Mouse (Mus musculus): ENCODE measurements around the gene H2al1e. TPM values are rescaled to one million over a fixed set of nuclear protein-coding genes. Genes with fewer than 3 reads are reported as not detected.
"Not testable (repeated sequence)": the region's sequence is repeated elsewhere in the genome, so short reads cannot be mapped to it uniquely, and the experiment has no call there.

Gene H2al1e
- polyA plus RNA-seq, 1 experiment from 2014 or later, result not detected

DNA sequence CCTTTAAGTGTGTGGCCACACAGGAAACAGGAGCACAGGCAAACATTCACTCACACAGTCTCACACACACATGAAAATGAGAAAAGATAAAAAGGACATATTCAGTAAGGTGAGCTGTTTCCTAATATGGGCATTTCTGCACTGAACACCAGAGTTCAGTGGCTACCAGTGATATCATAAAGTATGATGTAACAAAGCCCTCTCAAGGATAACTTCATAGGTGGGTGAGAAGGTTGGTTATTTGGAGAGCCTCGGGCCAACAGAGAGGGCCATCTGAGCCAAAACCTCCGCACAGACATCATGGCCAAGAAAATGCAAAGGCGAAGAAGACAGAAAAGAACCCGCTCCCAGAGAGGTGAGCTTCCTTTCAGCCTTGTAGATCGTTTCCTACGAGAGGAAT is 3.1 kb downstream of the H2al1e start, which contains the start of gene H2al1f:
Gene H2al1f (plus strand): TSS at position 301 of the 400 bp plus-strand sequence.
- not testable (repeated sequence) for H3K27ac ChIP-seq; H3K4me2 ChIP-seq; H3K4me1 ChIP-seq (replicated peaks); H3K9ac ChIP-seq; ATAC-seq (ENCODE audit: low FRiP score); H3K36me3 ChIP-seq; H3K27me3 ChIP-seq; H3K9me3 ChIP-seq; H3K4me3 ChIP-seq
- WGBS, result no CpG with 5 or more reads among the region's 6 CpGs

DNA sequence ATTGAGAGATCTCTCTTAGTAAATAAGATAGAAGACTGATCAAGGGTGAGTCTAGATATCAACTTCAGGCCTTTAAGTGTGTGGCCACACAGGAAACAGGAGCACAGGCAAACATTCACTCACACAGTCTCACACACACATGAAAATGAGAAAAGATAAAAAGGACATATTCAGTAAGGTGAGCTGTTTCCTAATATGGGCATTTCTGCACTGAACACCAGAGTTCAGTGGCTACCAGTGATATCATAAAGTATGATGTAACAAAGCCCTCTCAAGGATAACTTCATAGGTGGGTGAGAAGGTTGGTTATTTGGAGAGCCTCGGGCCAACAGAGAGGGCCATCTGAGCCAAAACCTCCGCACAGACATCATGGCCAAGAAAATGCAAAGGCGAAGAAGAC is 6.2 kb downstream of the H2al1e start, which contains the start of gene H2al1g:
Gene H2al1g (plus strand): TSS at position 301 of the 400 bp plus-strand sequence.
- not testable (repeated sequence) for H3K27ac ChIP-seq; H3K4me2 ChIP-seq; H3K27me3 ChIP-seq; H3K9ac ChIP-seq; ATAC-seq (ENCODE audit: low FRiP score); H3K9me3 ChIP-seq; H3K36me3 ChIP-seq; H3K4me3 ChIP-seq; H3K4me1 ChIP-seq (replicated peaks)
- no CpG with 5 or more reads among the region's 3 CpGs for WGBS

DNA sequence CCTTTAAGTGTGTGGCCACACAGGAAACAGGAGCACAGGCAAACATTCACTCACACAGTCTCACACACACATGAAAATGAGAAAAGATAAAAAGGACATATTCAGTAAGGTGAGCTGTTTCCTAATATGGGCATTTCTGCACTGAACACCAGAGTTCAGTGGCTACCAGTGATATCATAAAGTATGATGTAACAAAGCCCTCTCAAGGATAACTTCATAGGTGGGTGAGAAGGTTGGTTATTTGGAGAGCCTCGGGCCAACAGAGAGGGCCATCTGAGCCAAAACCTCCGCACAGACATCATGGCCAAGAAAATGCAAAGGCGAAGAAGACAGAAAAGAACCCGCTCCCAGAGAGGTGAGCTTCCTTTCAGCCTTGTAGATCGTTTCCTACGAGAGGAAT is 9.5 kb downstream of the H2al1e start, which contains the start of gene H2al1h:
Gene H2al1h (plus strand): TSS at position 301 of the 400 bp plus-strand sequence.
- not testable (repeated sequence) for ATAC-seq (ENCODE audit: low FRiP score); H3K4me2 ChIP-seq

DNA sequence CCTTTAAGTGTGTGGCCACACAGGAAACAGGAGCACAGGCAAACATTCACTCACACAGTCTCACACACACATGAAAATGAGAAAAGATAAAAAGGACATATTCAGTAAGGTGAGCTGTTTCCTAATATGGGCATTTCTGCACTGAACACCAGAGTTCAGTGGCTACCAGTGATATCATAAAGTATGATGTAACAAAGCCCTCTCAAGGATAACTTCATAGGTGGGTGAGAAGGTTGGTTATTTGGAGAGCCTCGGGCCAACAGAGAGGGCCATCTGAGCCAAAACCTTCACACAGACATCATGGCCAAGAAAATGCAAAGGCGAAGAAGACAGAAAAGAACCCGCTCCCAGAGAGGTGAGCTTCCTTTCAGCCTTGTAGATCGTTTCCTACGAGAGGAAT is 12.6 kb downstream of the H2al1e start, which contains the start of gene H2al1i:
Gene H2al1i (plus strand): TSS at position 301 of the 400 bp plus-strand sequence.
- not testable (repeated sequence) for H3K4me3 ChIP-seq; H3K27ac ChIP-seq; H3K9me3 ChIP-seq; H3K27me3 ChIP-seq; ATAC-seq (ENCODE audit: low FRiP score); H3K4me2 ChIP-seq; H3K36me3 ChIP-seq; H3K4me1 ChIP-seq (replicated peaks); H3K9ac ChIP-seq
- WGBS, result 84% methylated on average over 2 of the region's 5 CpGs

More for the DNA sequence above, 9.5 kb downstream of the H2al1e start, which contains the start of gene H2al1h:
- not testable (repeated sequence) for H3K27ac ChIP-seq; H3K9ac ChIP-seq; H3K4me1 ChIP-seq (replicated peaks); H3K27me3 ChIP-seq; H3K9me3 ChIP-seq; H3K36me3 ChIP-seq; H3K4me3 ChIP-seq
- whole genome bisulfite sequencing, result no CpG with 5 or more reads among the region's 6 CpGs

DNA sequence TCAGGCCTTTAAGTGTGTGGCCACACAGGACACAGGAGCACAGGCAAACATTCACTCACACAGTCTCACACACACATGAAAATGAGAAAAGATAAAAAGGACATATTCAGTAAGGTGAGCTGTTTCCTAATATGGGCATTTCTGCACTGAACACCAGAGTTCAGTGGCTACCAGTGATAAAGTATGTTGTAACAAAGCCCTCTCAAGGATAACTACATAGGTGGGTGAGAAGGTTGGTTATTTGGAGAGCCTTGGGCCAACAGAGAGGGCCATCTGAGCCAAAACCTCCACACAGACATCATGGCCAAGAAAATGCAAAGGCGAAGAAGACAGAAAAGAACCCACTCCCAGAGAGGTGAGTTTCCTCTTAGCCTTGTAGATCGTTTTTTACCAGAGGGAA is 15.8 kb downstream of the H2al1e start, which contains the start of gene H2al1j:
Gene H2al1j (plus strand): TSS at position 301 of the 400 bp plus-strand sequence.
- ATAC-seq (ENCODE audit: low FRiP score), result not testable (repeated sequence)

DNA sequence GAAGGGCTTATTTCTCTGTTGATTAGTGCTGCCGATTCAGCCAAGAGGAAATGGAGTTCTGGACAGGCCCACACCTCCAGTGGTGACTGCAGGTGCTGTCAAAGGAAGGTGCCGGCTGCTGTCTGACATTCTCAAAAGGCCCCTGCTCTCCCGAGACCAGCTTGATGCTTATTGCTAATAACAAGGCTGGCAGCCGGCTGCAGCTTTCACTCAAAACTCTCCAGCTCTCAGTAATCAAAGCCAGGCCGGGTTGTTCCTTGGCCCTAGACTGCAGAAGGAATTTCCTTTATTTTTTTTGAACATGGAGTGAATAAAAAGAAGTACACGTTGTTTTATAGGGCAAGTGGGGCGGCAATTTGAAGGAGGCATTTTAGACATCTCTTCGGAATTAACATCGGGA is 34.0 kb downstream of the H2al1e start:
- Histone ChIP-seq H3K4me3 (no peak overlapping the region), H3K27me3 (no peaks in the 10 kb centered on the region), H3K9me3 (no peaks in the 10 kb centered on the region), H3K4me1 (replicated peaks) (peaks cover 5% of the 10 kb centered on the region; the same call in 1 of the 2 replicates), H3K9ac (no peak overlapping the region), H3K36me3 (no peaks in the 10 kb centered on the region), H3K27ac (no peak overlapping the region), H3K4me2 (no peak overlapping the region)
- 61% methylated on average over 9 of the region's 9 CpGs for WGBS
- no peak for ATAC-seq (ENCODE audit: low FRiP score)

More for the DNA sequence above, 15.8 kb downstream of the H2al1e start, which contains the start of gene H2al1j:
- not testable (repeated sequence) for H3K9me3 ChIP-seq; H3K27ac ChIP-seq; H3K4me1 ChIP-seq (replicated peaks); H3K9ac ChIP-seq; H3K36me3 ChIP-seq; H3K27me3 ChIP-seq; H3K4me3 ChIP-seq; H3K4me2 ChIP-seq
- 87% methylated on average over 2 of the region's 2 CpGs for WGBS

DNA sequence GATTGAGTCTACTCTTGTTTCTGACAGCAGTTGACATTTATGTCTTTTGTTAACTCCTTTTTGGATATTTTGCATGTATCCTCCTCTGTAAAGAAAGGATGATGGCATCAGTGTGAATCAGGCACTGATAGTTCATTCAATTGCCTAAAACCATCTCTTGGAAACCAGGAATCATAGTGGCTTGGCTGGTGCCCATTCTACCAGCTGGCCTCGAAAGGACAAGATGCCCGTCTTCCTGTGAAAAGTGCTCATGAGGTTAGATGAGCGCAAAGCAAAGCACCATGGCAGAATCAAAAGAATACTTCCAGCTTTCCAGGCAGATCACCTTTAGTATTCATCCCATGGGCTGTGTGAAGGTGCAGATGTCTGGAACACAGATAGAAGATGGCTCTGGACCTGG is 35.0 kb downstream of the H2al1e start:
- Histone ChIP-seq H3K4me3 (no peak overlapping the region), H3K27ac (no peak overlapping the region)

DNA sequence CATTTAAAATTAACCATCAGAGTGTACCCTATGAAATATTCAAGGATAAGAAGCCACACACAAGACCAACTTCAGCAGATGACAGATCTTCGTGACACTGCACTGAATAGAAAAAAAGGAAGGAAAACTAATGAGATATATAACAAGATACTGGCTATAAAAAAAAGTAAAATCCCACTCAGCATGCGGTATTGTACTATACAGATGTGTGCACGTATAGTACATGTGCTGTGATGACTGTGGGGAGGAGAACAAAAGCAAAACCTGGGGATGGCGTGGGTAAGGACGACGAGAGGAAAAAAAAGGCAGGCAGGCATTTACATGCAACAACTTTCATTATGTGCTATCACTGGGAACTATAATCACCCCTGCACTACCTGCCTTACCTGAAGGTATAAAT is 49.1 kb downstream of the H2al1e start:
- Histone ChIP-seq H3K27me3 (0 out of 2 replicates have a peak, but pooled peaks cover 13% of the 10 kb centered on the region), H3K27ac (no peak overlapping the region), H3K9ac (no peak overlapping the region), H3K4me2 (no peak overlapping the region), H3K36me3 (no peaks in the 10 kb centered on the region), H3K4me3 (no peak overlapping the region), H3K9me3 (no peaks in the 10 kb centered on the region), H3K4me1 (replicated peaks) (peaks cover 9% of the 10 kb centered on the region)
- 81% methylated on average over 6 of the region's 6 CpGs for WGBS
- no peak for ATAC-seq (ENCODE audit: low FRiP score)

More for the DNA sequence above, 35.0 kb downstream of the H2al1e start:
- no peaks in the 10 kb centered on the region for H3K27me3 ChIP-seq
- peaks cover 5% of the 10 kb centered on the region; the same call in 1 of the 2 replicates for H3K4me1 ChIP-seq (replicated peaks)
- WGBS, result 93% methylated on average over 3 of the region's 3 CpGs
- no peak for ATAC-seq (ENCODE audit: low FRiP score)
- no peak overlapping the region for H3K9ac ChIP-seq
- H3K4me2 ChIP-seq, result no peak overlapping the region
- H3K36me3 ChIP-seq, result no peaks in the 10 kb centered on the region
- H3K9me3 ChIP-seq, result no peaks in the 10 kb centered on the region

DNA sequence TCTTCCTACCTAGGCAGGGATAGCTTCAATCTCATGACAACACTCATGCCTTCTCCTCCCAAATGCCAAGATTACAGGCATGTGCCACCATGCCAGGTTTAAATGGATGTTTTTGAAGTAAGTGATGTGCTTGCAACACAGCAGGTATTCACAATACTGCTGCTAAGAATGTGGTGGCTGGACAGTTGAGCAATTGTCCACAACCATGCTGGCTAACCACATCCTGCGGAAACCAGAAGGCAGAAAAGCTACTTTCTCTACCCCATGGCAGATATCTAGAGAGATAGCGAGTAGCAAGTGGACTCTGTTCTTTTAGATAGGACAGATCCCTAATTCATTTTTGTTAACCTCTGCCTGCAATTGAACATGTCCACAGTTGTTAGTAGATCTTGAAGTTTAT is 49.5 kb downstream of the H2al1e start:
- Histone ChIP-seq H3K36me3 (no peaks in the 10 kb centered on the region), H3K9me3 (no peaks in the 10 kb centered on the region), H3K4me1 (replicated peaks) (peaks cover 9% of the 10 kb centered on the region), H3K4me3 (no peak overlapping the region), H3K27me3 (0 out of 2 replicates have a peak, but pooled peaks cover 15% of the 10 kb centered on the region), H3K27ac (no peak overlapping the region), H3K9ac (no peak overlapping the region), H3K4me2 (no peak overlapping the region)
- WGBS, result 79% methylated on average over 2 of the region's 2 CpGs
- ATAC-seq (ENCODE audit: low FRiP score), result no peak

Other genes starting within 250 kb of the H2al1e start
- gene H2al1a, start 12.7 kb upstream of the H2al1e start, polyA plus RNA-seq (2015; fragmentation: Nextera tagmentation; extraction: Ambion mirVana), result not detected in 2 replicates
- gene H2al1b, start 9.5 kb upstream of the H2al1e start, polyA plus RNA-seq (2015; fragmentation: Nextera tagmentation; extraction: Ambion mirVana), result not detected in 2 replicates
- gene H2al1c, start 6.3 kb upstream of the H2al1e start, polyA plus RNA-seq (2015; fragmentation: Nextera tagmentation; extraction: Ambion mirVana), result not detected in 2 replicates
- gene H2al1d, start 3.1 kb upstream of the H2al1e start, polyA plus RNA-seq (2015; fragmentation: Nextera tagmentation; extraction: Ambion mirVana), result not detected in 2 replicates
- gene H2al1f, start 3.2 kb downstream of the H2al1e start, polyA plus RNA-seq (2015; fragmentation: Nextera tagmentation; extraction: Ambion mirVana), result not detected in 2 replicates
- not detected in 2 replicates for gene H2al1g, start 6.3 kb downstream of the H2al1e start, polyA plus RNA-seq (2015; fragmentation: Nextera tagmentation; extraction: Ambion mirVana)
- not detected in 2 replicates for gene H2al1h, start 9.6 kb downstream of the H2al1e start, polyA plus RNA-seq (2015; fragmentation: Nextera tagmentation; extraction: Ambion mirVana)
- gene H2al1i, start 12.7 kb downstream of the H2al1e start, polyA plus RNA-seq (2015; fragmentation: Nextera tagmentation; extraction: Ambion mirVana), result not detected in 2 replicates
- gene H2al1j, start 15.9 kb downstream of the H2al1e start, polyA plus RNA-seq (2015; fragmentation: Nextera tagmentation; extraction: Ambion mirVana), result not detected in 2 replicates

Data from hindbrain, embryonic 13.5 days (tissue).